Mouse (Mus musculus) neural tube, embryonic 15.5 days (tissue): ENCODE measurements around the gene Pde4d. TPM values are rescaled to one million over a fixed set of nuclear protein-coding genes. Genes with fewer than 3 reads are reported as not detected.

Source experiments
- ATAC-seq: fragments of 200-750 bp; cut with Nextera tagmentation; 2 replicates; pipeline ENCODE4 v1.8.0; 2017; ENCODE audit warnings: mild to moderate bottlenecking, moderate TSS enrichment, moderate library complexity; ENCODE audit not compliant: low FRiP score
- H3K27ac ChIP-seq: fragments of 300-500 bp; sonication (generic); replicated peaks from 2 replicates; pipeline ENCODE4 v1.5.1; 2015; ENCODE audit warnings: mild to moderate bottlenecking, inconsistent platforms
- H3K27me3 ChIP-seq: fragments of 300-500 bp; sonication (generic); replicated peaks from 2 replicates; pipeline ENCODE4 v1.6.1; 2015; ENCODE audit warnings: inconsistent platforms
- H3K36me3 ChIP-seq: fragments of 300-500 bp; sonication (generic); 2 replicates; pipeline ENCODE4 v1.6.1; 2015; ENCODE audit warnings: inconsistent platforms
- H3K4me1 ChIP-seq: fragments of 300-500 bp; sonication (generic); 2 replicates; pipeline ENCODE4 v1.6.1; 2015; ENCODE audit warnings: inconsistent platforms
- H3K4me2 ChIP-seq: fragments of 300-500 bp; sonication (generic); 2 replicates; pipeline ENCODE4 v1.6.1; 2015; ENCODE audit warnings: inconsistent platforms, mild to moderate bottlenecking, moderate library complexity
- H3K4me3 ChIP-seq: fragments of 300-500 bp; sonication (generic); replicated peaks from 2 replicates; pipeline ENCODE4 v1.5.1; 2015; ENCODE audit warnings: mild to moderate bottlenecking, inconsistent platforms
- H3K9ac ChIP-seq: fragments of 300-500 bp; sonication (generic); replicated peaks from 2 replicates; pipeline ENCODE4 v1.6.1; 2015; ENCODE audit warnings: mild to moderate bottlenecking, inconsistent platforms
- H3K9me3 ChIP-seq: fragments of 300-500 bp; sonication (generic); replicated peaks from 2 replicates; pipeline ENCODE4 v1.6.1; 2016; ENCODE audit warnings: inconsistent platforms
- WGBS: fragments of 180-500 bp; shearing (Covaris S2); methylation state at CpG from one replicate; pipeline ENCODE4 v1.1.7; 2015; ENCODE audit warnings: mixed read lengths; 5-methylcytosine and 5-hydroxymethylcytosine counted together
- polyA plus RNA-seq: library from polyadenylated mRNA; unstranded; fragments of >200 nt; fragmentation: Nextera tagmentation; extraction: Ambion mirVana; gene quantifications from 2 replicates; pipeline ENCODE4 v1.2.1, GENCODE M21; 2015

Pde4d gene
- polyA plus RNA-seq, 1 experiment from 2014 or later = 20.7 TPM

DNA sequence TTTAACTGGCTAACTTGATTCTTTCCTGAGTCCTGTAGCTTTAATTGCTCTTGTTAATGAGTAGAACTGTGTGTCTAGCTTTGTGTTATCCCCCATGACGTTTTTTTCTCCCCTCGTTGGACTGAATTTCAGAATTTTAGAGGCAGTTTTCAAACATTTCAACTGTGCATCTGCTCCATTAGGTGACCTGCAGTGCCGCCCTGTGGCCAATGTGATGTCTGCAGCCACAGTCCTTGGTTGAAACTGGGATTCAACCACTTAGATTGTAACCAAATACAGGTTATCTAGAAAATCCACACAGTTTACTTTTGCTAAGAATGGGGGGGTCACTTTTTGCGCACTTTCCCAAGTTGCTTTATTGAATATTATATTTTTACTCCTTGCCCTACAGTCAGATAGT lies 760.7 kb downstream of the Pde4d start:
- H3K27me3 ChIP-seq = 0 out of 2 replicates have a peak, but pooled peaks cover 7% of the 10 kb centered on the region
- no peak overlapping the region for H3K4me2 ChIP-seq
- no peaks in the 10 kb centered on the region for H3K4me1 ChIP-seq
- no peak overlapping the region for H3K9ac ChIP-seq
- ATAC-seq = peak; percentile 32; the same call in 1 of the 2 replicates
- H3K9me3 ChIP-seq = no peaks in the 10 kb centered on the region
- H3K36me3 ChIP-seq = no peaks in the 10 kb centered on the region
- WGBS = 5% methylated on average over 4 of the region's 4 CpGs
- no peak overlapping the region for H3K4me3 ChIP-seq
- H3K27ac ChIP-seq = no peak overlapping the region

DNA sequence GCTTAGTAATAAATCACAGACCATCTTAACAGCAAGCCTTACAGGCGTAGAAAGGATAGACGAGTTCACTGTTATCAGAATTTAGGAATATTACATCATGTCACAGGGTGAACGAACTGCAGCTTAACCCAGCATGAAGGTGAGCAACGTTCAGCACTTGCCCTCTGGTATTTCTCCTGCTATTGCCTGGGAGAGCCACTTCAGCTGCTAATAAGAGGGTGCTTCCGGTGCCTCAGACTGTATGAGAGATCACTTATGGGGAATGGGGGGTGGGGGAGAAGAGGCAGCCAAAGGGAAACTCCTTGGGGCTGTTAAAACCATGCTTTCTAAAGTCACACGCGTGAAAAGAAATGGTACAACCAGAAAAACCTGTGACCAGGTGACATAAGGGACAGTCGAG lies 761.7 kb downstream of the Pde4d start:
- Histone ChIP-seq H3K4me3 (no peak overlapping the region), H3K4me1 (no peaks in the 10 kb centered on the region), H3K27ac (no peak overlapping the region), H3K9me3 (no peaks in the 10 kb centered on the region), H3K4me2 (peak overlapping the region; percentile 28; the same call in 1 of the 2 replicates), H3K9ac (no peak overlapping the region), H3K27me3 (0 out of 2 replicates have a peak, but pooled peaks cover 7% of the 10 kb centered on the region), H3K36me3 (no peaks in the 10 kb centered on the region)
- 76% methylated on average over 8 of the region's 8 CpGs for WGBS
- ATAC-seq = no peak

DNA sequence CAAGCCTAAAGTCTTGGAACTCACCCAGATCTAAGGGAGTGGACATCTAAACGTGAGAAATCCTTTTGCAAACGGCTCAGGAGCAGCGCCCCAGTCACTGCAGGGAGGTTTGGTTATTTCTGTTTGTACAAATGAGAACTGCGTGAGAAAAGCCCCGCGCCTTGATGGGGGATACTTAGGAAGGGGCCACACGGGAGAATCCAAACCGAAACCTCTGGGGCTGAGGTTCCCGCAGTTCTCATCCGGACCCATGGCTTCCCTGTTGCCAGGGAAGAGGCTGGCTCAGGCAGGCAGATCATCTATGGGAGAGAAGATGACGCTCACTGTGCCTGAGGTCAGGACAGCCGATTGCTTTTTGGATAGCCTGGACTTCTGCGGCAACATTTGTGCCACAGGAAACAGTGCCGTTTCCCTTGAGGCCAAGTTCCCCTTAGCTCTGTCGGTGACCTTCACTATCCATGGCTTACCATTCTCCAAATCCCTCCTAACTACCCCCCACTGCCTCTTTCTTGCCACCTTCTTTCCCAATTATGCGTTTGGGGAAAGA lies 762.3 kb downstream of the Pde4d start:
- H3K27me3 ChIP-seq = 0 out of 2 replicates have a peak, but pooled peaks cover 7% of the 10 kb centered on the region
- no peaks in the 10 kb centered on the region for H3K9me3 ChIP-seq
- H3K4me1 ChIP-seq = no peaks in the 10 kb centered on the region
- H3K9ac ChIP-seq = no peak overlapping the region
- no peaks in the 10 kb centered on the region for H3K36me3 ChIP-seq
- ATAC-seq = no peak
- 0 out of 2 replicates have a peak overlapping the region, but pooled peaks have one; percentile 13 for H3K4me3 ChIP-seq
- H3K4me2 ChIP-seq = peak overlapping the region; percentile 28
- no peak overlapping the region for H3K27ac ChIP-seq
- 59% methylated on average over 16 of the region's 16 CpGs for WGBS

DNA sequence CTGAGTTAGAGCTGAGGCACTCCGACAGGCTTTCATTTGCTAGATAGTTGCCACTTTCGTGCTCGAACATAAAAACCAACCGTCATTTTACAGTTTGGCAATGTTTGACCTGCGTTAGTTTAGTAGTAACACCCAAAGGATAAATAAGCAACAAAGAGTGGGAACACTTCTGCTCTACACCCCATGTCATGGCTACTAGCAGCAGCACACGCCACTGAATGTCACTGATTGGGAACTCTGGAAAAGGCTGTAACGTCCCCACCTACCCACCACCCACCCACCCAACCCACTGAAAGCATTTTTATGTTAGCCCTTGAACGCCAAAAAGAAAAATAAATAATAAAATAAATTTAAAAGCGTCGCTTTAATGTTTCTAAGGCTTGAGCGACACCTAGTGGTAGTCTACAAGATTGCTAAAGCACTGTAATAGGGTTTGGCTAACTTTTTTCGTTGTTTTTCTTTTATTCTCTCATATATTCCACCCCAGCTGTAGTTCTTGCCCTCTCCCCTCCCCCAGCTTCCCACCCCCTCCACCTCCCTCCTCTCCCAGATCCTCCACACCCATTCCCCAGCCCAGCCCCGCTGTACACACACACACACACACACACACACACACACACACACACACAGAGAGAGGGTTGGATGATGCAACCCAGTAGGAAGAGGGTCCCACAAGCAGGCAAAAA lies 763.2 kb downstream of the Pde4d start:
- peak; percentile 42; the same call in 1 of the 2 replicates for ATAC-seq
- WGBS = 27% methylated on average over 12 of the region's 13 CpGs

GRCm38 (mm10) chr13:109219019-109219725 lies 769.4 kb downstream of the Pde4d start:
- WGBS = 74% methylated on average over 8 of the region's 8 CpGs

More for the DNA sequence above, 763.2 kb downstream of the Pde4d start:
- no peaks in the 10 kb centered on the region for H3K9me3 ChIP-seq
- H3K27ac ChIP-seq = no peak overlapping the region
- no peaks in the 10 kb centered on the region for H3K4me1 ChIP-seq
- no peaks in the 10 kb centered on the region for H3K36me3 ChIP-seq
- H3K9ac ChIP-seq = no peak overlapping the region
- H3K4me2 ChIP-seq = peak overlapping the region; percentile 41
- H3K27me3 ChIP-seq = 0 out of 2 replicates have a peak, but pooled peaks cover 7% of the 10 kb centered on the region
- no peak overlapping the region; the same call in 1 of the 2 replicates for H3K4me3 ChIP-seq

DNA sequence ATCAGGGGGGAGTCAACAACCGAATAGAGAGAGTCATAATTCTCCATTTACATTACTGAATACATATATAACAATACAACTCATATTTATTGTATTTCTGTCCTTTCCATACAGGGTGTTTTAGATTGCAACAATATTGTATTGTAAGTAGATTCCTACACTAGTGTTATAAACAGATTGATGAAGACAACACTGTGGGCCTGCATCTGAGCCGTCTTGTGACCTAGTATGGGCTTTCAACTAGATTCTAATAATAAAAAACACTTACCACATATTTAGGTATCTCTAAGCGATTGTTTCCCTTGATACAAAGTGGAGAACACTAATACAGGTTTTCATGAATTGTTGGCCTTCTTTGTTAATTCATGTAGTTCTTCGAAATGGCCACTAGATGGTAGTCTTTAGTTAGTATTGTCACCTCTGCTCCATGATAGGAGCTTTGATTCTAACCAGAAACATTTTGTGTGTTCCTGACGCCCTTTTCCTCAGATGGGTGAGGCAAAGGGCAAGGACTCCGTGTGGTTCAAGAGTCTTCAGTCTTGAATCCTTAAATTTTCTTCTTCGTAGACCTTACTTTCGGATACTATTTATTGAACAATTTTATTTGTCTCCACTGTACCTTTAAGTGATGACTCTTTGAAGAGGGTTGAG lies 779.3 kb downstream of the Pde4d start:
- Histone ChIP-seq H3K4me3 (no peak overlapping the region), H3K4me1 (peaks cover 16% of the 10 kb centered on the region; the same call in 1 of the 2 replicates), H3K4me2 (peak overlapping the region; percentile 39), H3K9ac (no peak overlapping the region), H3K9me3 (no peaks in the 10 kb centered on the region), H3K27me3 (no peaks in the 10 kb centered on the region), H3K36me3 (no peaks in the 10 kb centered on the region), H3K27ac (no peak overlapping the region)
- peak; percentile 72; the same call in 1 of the 2 replicates for ATAC-seq
- WGBS = 29% methylated on average over 8 of the region's 8 CpGs

More at GRCm38 (mm10) chr13:109219019-109219725, 769.4 kb downstream of the Pde4d start:
- Histone ChIP-seq H3K36me3 (no peaks in the 10 kb centered on the region), H3K9ac (no peak overlapping the region), H3K4me1 (no peaks in the 10 kb centered on the region), H3K27me3 (no peaks in the 10 kb centered on the region), H3K4me2 (no peak overlapping the region), H3K9me3 (no peaks in the 10 kb centered on the region), H3K27ac (no peak overlapping the region), H3K4me3 (no peak overlapping the region)
- ATAC-seq = no peak

DNA sequence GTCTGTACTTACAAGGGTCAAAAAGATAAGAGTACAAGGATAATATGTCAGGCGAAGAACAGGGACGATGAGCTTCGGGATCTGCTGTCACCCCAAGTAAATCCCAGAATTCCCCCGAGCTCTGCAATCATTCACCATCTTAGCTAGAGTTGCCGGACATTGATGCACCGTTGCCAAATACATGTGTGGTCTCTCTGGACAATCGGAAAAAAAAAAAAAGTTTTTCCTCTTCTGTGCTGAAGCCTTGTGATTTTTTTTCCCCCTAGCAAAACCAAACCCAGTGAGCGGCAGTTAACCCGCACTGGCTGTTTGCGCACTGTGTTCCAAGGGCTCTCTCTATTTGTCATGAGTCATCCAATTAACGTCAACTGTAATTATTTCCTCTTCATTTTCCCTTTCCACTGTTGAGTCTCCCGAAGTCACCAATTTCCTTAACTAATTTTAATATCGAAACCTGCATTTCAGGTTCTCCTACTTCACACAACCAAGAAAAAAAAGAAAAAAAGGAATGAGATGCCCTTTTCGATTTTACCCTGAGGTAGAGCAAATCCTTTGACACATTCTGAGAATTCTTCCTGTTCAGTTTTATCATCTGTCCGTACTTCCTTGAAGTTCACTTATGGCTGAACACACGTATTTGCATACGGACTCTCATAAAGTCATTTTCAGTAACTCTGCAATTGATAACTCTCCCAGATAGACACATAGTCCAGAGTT lies 780.0 kb downstream of the Pde4d start:
- no peak for ATAC-seq
- H3K9ac ChIP-seq = no peak overlapping the region
- H3K4me1 ChIP-seq = peaks cover 19% of the 10 kb centered on the region; the same call in 1 of the 2 replicates
- H3K36me3 ChIP-seq = no peaks in the 10 kb centered on the region
- no peak overlapping the region for H3K27ac ChIP-seq
- H3K9me3 ChIP-seq = no peaks in the 10 kb centered on the region
- H3K27me3 ChIP-seq = no peaks in the 10 kb centered on the region
- no peak overlapping the region for H3K4me3 ChIP-seq
- peak overlapping the region; percentile 39 for H3K4me2 ChIP-seq
- WGBS = 73% methylated on average over 17 of the region's 17 CpGs

GRCm38 (mm10) chr13:109230335-109230987 lies 780.7 kb downstream of the Pde4d start:
- Histone ChIP-seq H3K4me3 (no peak overlapping the region), H3K9me3 (no peaks in the 10 kb centered on the region), H3K9ac (no peak overlapping the region), H3K27me3 (no peaks in the 10 kb centered on the region), H3K4me2 (no peak overlapping the region), H3K36me3 (no peaks in the 10 kb centered on the region), H3K4me1 (peaks cover 19% of the 10 kb centered on the region; the same call in 1 of the 2 replicates), H3K27ac (no peak overlapping the region)
- ATAC-seq = no peak
- WGBS = 58% methylated on average over 13 of the region's 13 CpGs

- WGBS = 73% methylated on average over 18 of the region's 18 CpGs
- no peak overlapping the region for H3K27ac ChIP-seq
- H3K36me3 ChIP-seq = no peaks in the 10 kb centered on the region
- no peaks in the 10 kb centered on the region for H3K9me3 ChIP-seq
- ATAC-seq = no peak
- no peak overlapping the region for H3K9ac ChIP-seq
- no peaks in the 10 kb centered on the region for H3K27me3 ChIP-seq
- H3K4me3 ChIP-seq = no peak overlapping the region
- H3K4me2 ChIP-seq = no peak overlapping the region
- H3K4me1 ChIP-seq = peaks cover 19% of the 10 kb centered on the region; the same call in 1 of the 2 replicates
Measured at GRCm38 (mm10) chr13:109231848-109232460, 782.2 kb downstream of the Pde4d start.

- WGBS = 65% methylated on average over 5 of the region's 5 CpGs
- no peak for ATAC-seq
- no peak overlapping the region for H3K4me3 ChIP-seq
- no peaks in the 10 kb centered on the region for H3K9me3 ChIP-seq
- peaks cover 19% of the 10 kb centered on the region; the same call in 1 of the 2 replicates for H3K4me1 ChIP-seq
- no peak overlapping the region for H3K9ac ChIP-seq
- H3K36me3 ChIP-seq = no peaks in the 10 kb centered on the region
- H3K27ac ChIP-seq = no peak overlapping the region
- no peak overlapping the region for H3K4me2 ChIP-seq
- no peaks in the 10 kb centered on the region for H3K27me3 ChIP-seq
Measured at GRCm38 (mm10) chr13:109232531-109232930, 782.8 kb downstream of the Pde4d start.
